Comparison of ENCODE assay signal across 9 mouse cellular contexts in genomic region chr5:123045561-123046295, GRCm38 (mm10). TPM values are rescaled to one million over a fixed set of nuclear protein-coding genes. Genes with fewer than 3 reads are reported as not detected.
A peak's percentile ranks its signal among the peaks of the same experiment; 100 is the strongest.
DNase-seq lines count a peak whose midpoint lies in the region; ATAC-seq and TF ChIP-seq lines count a peak whose summit lies in the region.
"Had no signal": no experiment of that assay in that cellular context is flagged by ENCODE, and none has a peak within 500 bp of the region (broad histone marks: within the 10 kb centered on the region; RNA-seq: fewer than 3 reads in every experiment).

No protein-coding gene starts in this region.

- no peak for TF ChIP-seq EP300 in stomach, postnatal 0 days (optimal IDR thresholded peaks at IDR 0.05)

- 0 out of 2 replicates have a peak overlapping the region, but pooled peaks have one; percentile 54 for H3K27ac ChIP-seq in hindbrain, embryonic 10.5 days
- H3K27ac ChIP-seq in hindbrain, embryonic 13.5 days, result no peak overlapping the region
- H3K27ac ChIP-seq in kidney, embryonic 16.5 days (ENCODE audit: low read length), result no peak overlapping the region
- no peak overlapping the region for H3K27ac ChIP-seq in stomach, postnatal 0 days (replicated peaks)
- H3K27ac ChIP-seq: liver, embryonic 15.5 days had no signal

- WGBS in hindbrain, embryonic 10.5 days, result 46% methylated on average over 9 of the region's 9 CpGs
- 40% methylated on average over 9 of the region's 9 CpGs for WGBS in hindbrain, embryonic 13.5 days
- WGBS in kidney, embryonic 16.5 days, result 27% methylated on average over 9 of the region's 9 CpGs
- WGBS in stomach, postnatal 0 days, result 25% methylated on average over 9 of the region's 9 CpGs

- DNase-seq in hindbrain, embryonic 10.5 days (ENCODE audit: low spot score), result peak; percentile 53
- DNase-seq in CD8-positive naive resting alpha-beta T cell, adult 2 months (ENCODE audit: low read depth in 2 of 2, low spot score in 2 of 2), result peak; percentile 37 to 57
- peak; percentile 83 for DNase-seq in brain, embryonic 14.5 days (ENCODE audit: low read depth)
- DNase-seq in heart, adult 8-10 months (ENCODE audit: low spot score), result peak; percentile 80
- DNase-seq in lung, postnatal 36 days, result peak; percentile 93
- peak; percentile 73 for DNase-seq in stomach, postnatal 0 days (ENCODE audit: low spot score)

- TF ChIP-seq CTCF in brain, embryonic 14.5 days (IDR thresholded peaks at IDR 0.05; ENCODE audit: borderline replicate concordance, extremely low read depth, insufficient read depth, insufficient read length), result peak; percentile 70
- peak; percentile 86 for TF ChIP-seq CTCF in stomach, postnatal 0 days (IDR thresholded peaks at IDR 0.05; ENCODE audit: low read depth)

- no peaks in the 10 kb centered on the region for H3K36me3 ChIP-seq in hindbrain, embryonic 10.5 days
- H3K36me3 ChIP-seq in hindbrain, embryonic 13.5 days, result no peaks in the 10 kb centered on the region
- no peaks in the 10 kb centered on the region for H3K36me3 ChIP-seq in kidney, embryonic 16.5 days (ENCODE audit: insufficient read depth, low read length)
- no peaks in the 10 kb centered on the region for H3K36me3 ChIP-seq in stomach, postnatal 0 days (ENCODE audit: control insufficient read depth, insufficient read depth, low read length)
- H3K36me3 ChIP-seq: liver, embryonic 15.5 days had no signal

- H3K4me3 ChIP-seq in hindbrain, embryonic 10.5 days, result no peak overlapping the region
- H3K4me3 ChIP-seq in hindbrain, embryonic 13.5 days, result no peak overlapping the region
- H3K4me3 ChIP-seq in kidney, embryonic 16.5 days (ENCODE audit: low read length), result no peak overlapping the region
- no peak overlapping the region for H3K4me3 ChIP-seq in stomach, postnatal 0 days (ENCODE audit: low read depth, low read length)
- H3K4me3 ChIP-seq: liver, embryonic 15.5 days had no signal

- TF ChIP-seq POLR2A in brain, embryonic 14.5 days (IDR thresholded peaks at IDR 0.05; ENCODE audit: borderline replicate concordance, extremely low read depth, insufficient read depth, insufficient read length, poor library complexity, severe bottlenecking), result no peak

- ATAC-seq in hindbrain, embryonic 13.5 days (ENCODE audit: low FRiP score), result no peak
- peak; percentile 60; the same call in 1 of the 2 replicates for ATAC-seq in kidney, embryonic 16.5 days (ENCODE audit: low FRiP score, low TSS enrichment)
- peak; percentile 70 for ATAC-seq in stomach, postnatal 0 days (ENCODE audit: low FRiP score, low TSS enrichment)

- no peak overlapping the region for H3K4me2 ChIP-seq in hindbrain, embryonic 13.5 days
- no peak overlapping the region for H3K4me2 ChIP-seq in kidney, embryonic 16.5 days (replicated peaks; ENCODE audit: low read depth, low read length)
- no peak overlapping the region for H3K4me2 ChIP-seq in stomach, postnatal 0 days (replicated peaks; ENCODE audit: low read depth)
- H3K4me2 ChIP-seq: liver, embryonic 15.5 days had no signal

- H3K9me3 ChIP-seq in hindbrain, embryonic 10.5 days, result no peaks in the 10 kb centered on the region
- no peaks in the 10 kb centered on the region for H3K9me3 ChIP-seq in hindbrain, embryonic 13.5 days
- H3K9me3 ChIP-seq in kidney, embryonic 16.5 days (ENCODE audit: low read length), result no peaks in the 10 kb centered on the region
- no peaks in the 10 kb centered on the region for H3K9me3 ChIP-seq in stomach, postnatal 0 days (ENCODE audit: control insufficient read depth, low read length)
- H3K9me3 ChIP-seq: liver, embryonic 15.5 days had no signal

- H3K27me3 ChIP-seq in hindbrain, embryonic 10.5 days (ENCODE audit: insufficient read depth, poor library complexity, severe bottlenecking), result no peaks in the 10 kb centered on the region
- 0 out of 2 replicates have a peak, but pooled peaks cover 4% of the 10 kb centered on the region for H3K27me3 ChIP-seq in hindbrain, embryonic 13.5 days
- no peaks in the 10 kb centered on the region for H3K27me3 ChIP-seq in kidney, embryonic 16.5 days (ENCODE audit: insufficient read depth, low read length)
- H3K27me3 ChIP-seq in stomach, postnatal 0 days (ENCODE audit: control insufficient read depth, insufficient read depth, low read length), result no peaks in the 10 kb centered on the region

- H3K9ac ChIP-seq in hindbrain, embryonic 13.5 days, result no peak overlapping the region
- no peak overlapping the region for H3K9ac ChIP-seq in kidney, embryonic 16.5 days (replicated peaks; ENCODE audit: low read length)
- no peak overlapping the region for H3K9ac ChIP-seq in stomach, postnatal 0 days (ENCODE audit: low read length)
- H3K9ac ChIP-seq: liver, embryonic 15.5 days had no signal

- H3K4me1 ChIP-seq in hindbrain, embryonic 10.5 days (replicated peaks), result peaks cover 21% of the 10 kb centered on the region
- peaks cover 3% of the 10 kb centered on the region; the same call in 1 of the 2 replicates for H3K4me1 ChIP-seq in hindbrain, embryonic 13.5 days (replicated peaks)
- peaks cover 7% of the 10 kb centered on the region for H3K4me1 ChIP-seq in kidney, embryonic 16.5 days (ENCODE audit: insufficient read depth, low read length)
- H3K4me1 ChIP-seq in stomach, postnatal 0 days (replicated peaks; ENCODE audit: control insufficient read depth, insufficient read depth), result no peaks in the 10 kb centered on the region

RNA-seq across cellular contexts. Expression of gene Morn3, which starts 1.1 kb away (rescaled TPM):
- polyA plus RNA-seq in hindbrain, embryonic 10.5 days (2016; fragmentation: Nextera tagmentation; extraction: Ambion mirVana), result 0.50 and 2.4 TPM in 2 replicates
- polyA plus RNA-seq in hindbrain, embryonic 13.5 days (2015; fragmentation: Nextera tagmentation; extraction: Ambion mirVana), result 0.65 and 1.5 TPM in 2 replicates
- polyA plus RNA-seq in brain, embryonic 14.5 days (2012; rRNA removed), result 0.16 and 0.59 TPM in 2 replicates
- total RNA-seq in heart, adult 8-10 months (2022), result not detected
- polyA plus RNA-seq in kidney, embryonic 16.5 days (2015; fragmentation: Nextera tagmentation; extraction: Ambion mirVana), result 0.56 TPM in 1 of 2 replicates, not detected in the other
- polyA plus RNA-seq in stomach, postnatal 0 days (2015; fragmentation: Nextera tagmentation; extraction: Ambion mirVana), result 0.41 TPM in 1 of 2 replicates, not detected in the other
- polyA plus RNA-seq: liver, embryonic 15.5 days had no signal

RNA-seq across cellular contexts. Expression of gene Tmem120b, which starts 22.5 kb away (rescaled TPM):
- 12.9 and 13.4 TPM in 2 replicates for polyA plus RNA-seq in hindbrain, embryonic 10.5 days (2016; fragmentation: Nextera tagmentation; extraction: Ambion mirVana)
- 18.0 and 18.6 TPM in 2 replicates for polyA plus RNA-seq in hindbrain, embryonic 13.5 days (2015; fragmentation: Nextera tagmentation; extraction: Ambion mirVana)
- polyA plus RNA-seq in brain, embryonic 14.5 days (2012; rRNA removed), result 13.9 and 16.0 TPM in 2 replicates
- 10 to 100 TPM in 1 of 4 experiments, 1 to 10 TPM in 3; 7.7 to 10.7 (median 8.4) TPM for total RNA-seq in heart, adult 8-10 months (2022)
- 16.8 and 20.0 TPM in 2 replicates for polyA plus RNA-seq in kidney, embryonic 16.5 days (2015; fragmentation: Nextera tagmentation; extraction: Ambion mirVana)
- 8.0 and 9.1 TPM in 2 replicates for polyA plus RNA-seq in stomach, postnatal 0 days (2015; fragmentation: Nextera tagmentation; extraction: Ambion mirVana)

RNA-seq across cellular contexts. Expression of gene Orai1, which starts 30.9 kb away (rescaled TPM):
- 10.2 and 11.3 TPM in 2 replicates for polyA plus RNA-seq in hindbrain, embryonic 10.5 days (2016; fragmentation: Nextera tagmentation; extraction: Ambion mirVana)
- polyA plus RNA-seq in hindbrain, embryonic 13.5 days (2015; fragmentation: Nextera tagmentation; extraction: Ambion mirVana), result 11.8 and 12.3 TPM in 2 replicates
- 21.2 and 23.6 TPM in 2 replicates for polyA plus RNA-seq in brain, embryonic 14.5 days (2012; rRNA removed)
- total RNA-seq in heart, adult 8-10 months (2022), result 10 to 100 TPM; 13.3 to 16.3 (median 15.2) TPM
- 17.5 and 22.1 TPM in 2 replicates for polyA plus RNA-seq in kidney, embryonic 16.5 days (2015; fragmentation: Nextera tagmentation; extraction: Ambion mirVana)
- 29.6 TPM in 2 replicates for polyA plus RNA-seq in stomach, postnatal 0 days (2015; fragmentation: Nextera tagmentation; extraction: Ambion mirVana)

RNA-seq across cellular contexts. Expression of gene Kdm2b, which starts 56.1 kb away (rescaled TPM):
- polyA plus RNA-seq in hindbrain, embryonic 10.5 days (2016; fragmentation: Nextera tagmentation; extraction: Ambion mirVana), result 84.6 and 92.4 TPM in 2 replicates
- polyA plus RNA-seq in hindbrain, embryonic 13.5 days (2015; fragmentation: Nextera tagmentation; extraction: Ambion mirVana), result 101 and 104 TPM in 2 replicates
- polyA plus RNA-seq in brain, embryonic 14.5 days (2012; rRNA removed), result 81.7 and 102 TPM in 2 replicates
- 10 to 100 TPM; 12.7 to 14.9 (median 14.4) TPM for total RNA-seq in heart, adult 8-10 months (2022)
- polyA plus RNA-seq in kidney, embryonic 16.5 days (2015; fragmentation: Nextera tagmentation; extraction: Ambion mirVana), result 92.2 and 95.6 TPM in 2 replicates
- polyA plus RNA-seq in stomach, postnatal 0 days (2015; fragmentation: Nextera tagmentation; extraction: Ambion mirVana), result 15.3 and 15.5 TPM in 2 replicates
